Mouse (Mus musculus): ENCODE data around the gene Mfsd14a. TPM values are rescaled to one million over a fixed set of nuclear protein-coding genes. Genes with fewer than 3 reads are reported as not detected.

Mfsd14a gene
- polyA plus RNA-seq (2014; fragmentation: Illumina TruSeq; extraction: RNeasy Lipid Tissue Mini Kit (QIAGEN cat#74804); ENCODE audit: low read depth, low replicate concordance), result 167 TPM

DNA sequence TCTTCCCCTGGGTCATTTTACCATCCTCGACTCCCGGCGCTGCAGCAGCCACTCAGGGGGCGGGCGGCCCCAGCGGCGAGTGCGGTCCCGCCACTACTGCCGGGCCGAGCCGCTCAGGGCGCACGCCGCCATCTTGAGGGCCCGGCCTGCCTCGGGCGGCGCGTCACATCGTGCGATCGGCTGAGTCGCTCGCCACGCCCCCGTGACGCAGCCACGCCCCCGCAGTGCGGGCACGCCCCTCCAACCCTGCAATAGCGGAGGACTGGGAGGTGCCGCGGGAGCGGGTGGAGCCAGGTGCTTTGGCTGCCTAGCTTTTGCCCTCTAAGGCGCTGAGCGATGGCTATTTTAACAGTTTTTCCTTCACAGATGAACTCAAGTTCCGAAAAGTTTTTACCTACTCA lies at the start of gene Mfsd14a:
Gene Mfsd14a, minus strand, starts transcription at position 215 of the 401 bp plus-strand sequence.

DNA sequence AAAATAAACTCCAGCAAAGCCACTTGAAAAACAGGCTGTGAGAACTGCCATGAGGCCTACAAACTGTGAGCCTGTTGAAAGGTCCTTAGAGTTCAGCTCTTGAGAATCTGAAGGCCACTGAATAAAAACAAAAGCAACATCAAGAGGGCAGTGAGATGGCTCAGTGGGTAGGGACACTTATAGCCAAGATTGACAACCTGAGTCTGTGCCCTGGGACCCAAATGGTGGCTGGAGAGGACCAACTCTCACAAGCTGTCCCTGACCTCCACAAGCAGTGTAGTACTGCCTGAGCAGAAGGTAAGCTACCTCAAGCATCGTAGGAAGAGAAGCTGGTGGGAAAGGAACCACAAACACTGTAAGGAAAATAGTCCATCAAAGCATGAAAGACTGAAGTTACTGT lies 18.7 kb upstream of the Mfsd14a start, which contains the start of gene Gm43191:
Gene Gm43191, minus strand, starts transcription at position 101 of the 400 bp plus-strand sequence.

DNA sequence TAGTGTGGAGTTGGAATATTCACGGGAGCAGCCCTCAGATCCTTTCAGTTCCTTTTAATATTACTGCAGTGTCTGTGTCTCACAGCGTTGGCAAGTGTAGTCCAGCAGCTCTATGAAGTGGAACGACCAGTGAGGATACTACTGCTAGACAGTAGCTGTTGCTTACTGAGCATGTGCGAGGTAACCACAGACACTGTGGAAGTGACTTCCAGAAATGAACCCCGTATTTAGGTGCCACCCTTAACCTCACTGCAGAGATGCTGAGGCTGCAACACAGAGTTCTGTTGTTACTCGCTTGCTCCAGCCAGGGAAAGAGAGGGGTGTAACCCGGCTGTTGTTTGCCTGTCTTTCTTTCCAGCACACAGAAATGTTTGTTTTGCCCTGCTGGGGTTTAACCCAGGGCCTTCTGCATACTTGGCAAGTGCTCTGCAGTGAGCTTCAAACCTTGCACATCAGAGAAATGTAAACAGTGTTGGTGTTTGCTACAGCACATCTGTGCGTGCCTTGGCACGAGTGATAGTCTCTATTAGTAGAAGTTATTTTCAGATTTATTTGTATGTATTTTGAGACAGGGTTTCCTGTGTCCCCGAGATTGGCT lies 48.1 kb downstream of the Mfsd14a start, which contains the start of gene Trmt13:
Gene Trmt13, minus strand, starts transcription at position 293 of the 598 bp plus-strand sequence.

DNA sequence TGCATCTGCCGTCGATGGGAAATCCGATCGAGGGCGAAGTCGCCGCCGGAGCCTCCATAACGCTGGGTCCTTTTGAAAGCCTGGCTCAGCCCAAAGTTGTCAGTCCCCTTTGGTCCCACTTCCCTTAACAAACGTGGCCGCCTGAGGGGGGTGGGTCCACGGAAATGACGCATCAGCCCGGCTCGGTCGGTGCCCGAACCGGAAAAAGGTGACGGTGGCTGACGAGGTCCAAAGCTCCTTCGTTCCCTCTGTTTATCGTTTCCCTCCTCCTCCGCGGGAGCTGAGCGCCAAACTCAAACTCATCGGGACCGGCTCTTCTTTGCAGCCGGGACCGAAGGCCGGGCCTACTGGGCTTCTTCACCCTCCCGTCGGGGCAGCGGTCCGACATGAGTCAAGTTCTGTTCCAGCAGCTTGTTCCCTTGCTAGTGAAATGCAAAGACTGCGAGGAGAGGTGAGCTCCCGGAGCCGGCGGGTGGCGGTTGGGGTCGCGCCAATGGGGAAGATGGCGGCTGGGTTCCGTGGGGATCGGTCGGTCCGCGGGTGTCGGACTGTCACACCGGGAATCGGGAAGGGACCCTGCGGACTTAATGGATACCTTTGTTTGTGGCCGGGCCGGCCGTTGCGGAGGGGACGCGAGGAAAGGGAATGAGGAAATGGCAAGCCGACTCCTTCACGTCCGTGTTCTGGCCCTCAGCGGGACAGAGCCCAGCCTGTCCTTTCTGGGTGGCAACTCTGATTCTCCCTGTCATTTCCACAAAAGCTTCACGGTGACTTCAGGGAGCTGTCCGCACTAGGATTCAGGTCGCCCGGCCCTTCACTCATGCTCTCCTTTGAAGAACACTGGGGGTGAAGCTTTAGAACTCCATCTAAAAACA lies 67.5 kb downstream of the Mfsd14a start, which contains the start of gene Sass6:
Gene Sass6, plus strand, starts transcription at position 255 of the 875 bp plus-strand sequence.

Other genes with a start within 250 kb of the Mfsd14a start
- gene Cdc14a, start 238.6 kb downstream of the Mfsd14a start, polyA plus RNA-seq (2014; fragmentation: Illumina TruSeq; extraction: RNeasy Lipid Tissue Mini Kit (QIAGEN cat#74804); ENCODE audit: low read depth, low replicate concordance), result 236 TPM
- 166 TPM for gene Rtca, start 154.5 kb downstream of the Mfsd14a start, polyA plus RNA-seq (2014; fragmentation: Illumina TruSeq; extraction: RNeasy Lipid Tissue Mini Kit (QIAGEN cat#74804); ENCODE audit: low read depth, low replicate concordance)
- 9.6 TPM for gene Dbt, start 149.6 kb downstream of the Mfsd14a start, polyA plus RNA-seq (2014; fragmentation: Illumina TruSeq; extraction: RNeasy Lipid Tissue Mini Kit (QIAGEN cat#74804); ENCODE audit: low read depth, low replicate concordance)
- not detected for gene Lrrc39, start 99.7 kb downstream of the Mfsd14a start, polyA plus RNA-seq (2014; fragmentation: Illumina TruSeq; extraction: RNeasy Lipid Tissue Mini Kit (QIAGEN cat#74804); ENCODE audit: low read depth, low replicate concordance)
- 156 TPM for gene Sass6, start 67.7 kb downstream of the Mfsd14a start, polyA plus RNA-seq (2014; fragmentation: Illumina TruSeq; extraction: RNeasy Lipid Tissue Mini Kit (QIAGEN cat#74804); ENCODE audit: low read depth, low replicate concordance)
- gene Trmt13, start 48.1 kb downstream of the Mfsd14a start, polyA plus RNA-seq (2014; fragmentation: Illumina TruSeq; extraction: RNeasy Lipid Tissue Mini Kit (QIAGEN cat#74804); ENCODE audit: low read depth, low replicate concordance), result 20.9 TPM
- gene Gm43191, start 18.6 kb upstream of the Mfsd14a start, polyA plus RNA-seq (2014; fragmentation: Illumina TruSeq; extraction: RNeasy Lipid Tissue Mini Kit (QIAGEN cat#74804); ENCODE audit: low read depth, low replicate concordance), result 0.38 TPM
- gene Slc35a3, start 50.2 kb upstream of the Mfsd14a start, polyA plus RNA-seq (2014; fragmentation: Illumina TruSeq; extraction: RNeasy Lipid Tissue Mini Kit (QIAGEN cat#74804); ENCODE audit: low read depth, low replicate concordance), result 67.2 TPM
- gene Agl, start 145.5 kb upstream of the Mfsd14a start, polyA plus RNA-seq (2014; fragmentation: Illumina TruSeq; extraction: RNeasy Lipid Tissue Mini Kit (QIAGEN cat#74804); ENCODE audit: low read depth, low replicate concordance), result 8.6 TPM
- 0.42 TPM for gene Frrs1, start 196.8 kb upstream of the Mfsd14a start, polyA plus RNA-seq (2014; fragmentation: Illumina TruSeq; extraction: RNeasy Lipid Tissue Mini Kit (QIAGEN cat#74804); ENCODE audit: low read depth, low replicate concordance)